Mouse (Mus musculus): ENCODE data around the gene Thumpd1. TPM values are rescaled to one million over a fixed set of nuclear protein-coding genes. Genes with fewer than 3 reads are reported as not detected.

Thumpd1 gene
- polyA plus RNA-seq (2012; rRNA removed; ENCODE audit: low replicate concordance), result 17.8 and 20.5 TPM in 2 replicates

GRCm38 (mm10) chr7:119720253-119720946 lies at the start of gene Thumpd1:
TSS of gene Thumpd1 (minus strand) at chr7:119720798.

DNA sequence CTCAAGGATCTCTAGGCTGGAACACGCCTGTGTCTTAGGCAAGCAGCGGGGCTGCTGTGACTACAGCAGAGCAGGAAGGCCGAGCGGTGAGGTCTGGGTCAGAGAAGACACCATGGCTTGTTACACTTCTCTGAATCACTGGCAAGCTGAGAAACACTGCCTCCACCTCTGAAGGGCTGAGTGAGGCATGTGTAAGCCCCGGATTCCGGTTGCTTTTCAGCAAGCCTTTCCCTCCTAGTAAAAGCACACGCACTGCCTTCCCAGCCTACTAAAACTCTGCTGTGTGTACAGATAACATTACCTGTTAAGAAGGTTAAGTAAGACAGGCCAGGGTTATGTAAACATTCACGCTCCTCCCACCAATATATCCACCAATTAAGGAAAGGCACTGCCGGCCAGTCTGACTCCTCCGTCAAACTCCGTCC lies 39.9 kb upstream of the Thumpd1 start, which contains the start of gene Acsm3:
Acsm3 (plus strand) TSS at position 397 of the 425 bp plus-strand sequence.

DNA sequence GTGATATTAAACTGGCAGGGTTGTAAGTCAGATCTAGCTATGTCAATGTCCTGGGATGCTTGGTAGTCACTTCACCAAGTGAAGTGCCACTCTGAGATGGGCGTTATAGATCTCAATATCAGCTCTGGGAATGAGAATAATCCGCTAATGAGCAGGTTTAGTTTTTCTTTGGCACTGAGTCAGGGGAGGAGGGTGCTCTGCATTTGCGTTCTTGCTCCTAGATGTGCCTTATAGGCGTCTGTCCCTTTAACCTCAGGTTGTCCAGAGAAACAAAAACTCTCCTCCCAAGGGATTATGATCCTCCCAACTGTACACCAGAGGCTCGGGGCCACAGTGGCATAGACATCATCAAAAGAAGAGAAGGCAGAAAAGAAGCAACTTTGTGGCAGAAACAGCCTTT lies 30.9 kb downstream of the Thumpd1 start, which contains the start of gene Acsm4:
Acsm4 (plus strand) TSS at position 301 of the 400 bp plus-strand sequence.

Other genes with a start within 250 kb of the Thumpd1 start
- 0.06 and 0.26 TPM in 2 replicates for gene Umod, start 241.5 kb downstream of the Thumpd1 start, polyA plus RNA-seq (2012; rRNA removed; ENCODE audit: low replicate concordance)
- gene Acsm5, start 201.3 kb downstream of the Thumpd1 start, polyA plus RNA-seq (2012; rRNA removed; ENCODE audit: low replicate concordance), result 4.4 and 5.1 TPM in 2 replicates
- gene Pdilt, start 197.3 kb downstream of the Thumpd1 start, polyA plus RNA-seq (2012; rRNA removed; ENCODE audit: low replicate concordance), result not detected in 2 replicates
- 0.36 TPM in 1 of 2 replicates, not detected in the other for gene Acsm2, start 166.5 kb downstream of the Thumpd1 start, polyA plus RNA-seq (2012; rRNA removed; ENCODE audit: low replicate concordance)
- gene Acsm1, start 113.8 kb downstream of the Thumpd1 start, polyA plus RNA-seq (2012; rRNA removed; ENCODE audit: low replicate concordance), result 0.48 TPM in 1 of 2 replicates, not detected in the other
- gene Acsm4, start 30.8 kb downstream of the Thumpd1 start, polyA plus RNA-seq (2012; rRNA removed; ENCODE audit: low replicate concordance), result not detected in 2 replicates
- gene Acsm3, start 40.1 kb upstream of the Thumpd1 start, polyA plus RNA-seq (2012; rRNA removed; ENCODE audit: low replicate concordance), result 14.3 and 42.0 TPM in 2 replicates
- gene Rexo5, start 73.2 kb upstream of the Thumpd1 start, polyA plus RNA-seq (2012; rRNA removed; ENCODE audit: low replicate concordance), result 1.3 and 2.4 TPM in 2 replicates
- 0.62 and 1.4 TPM in 2 replicates for gene Eri2, start 73.3 kb upstream of the Thumpd1 start, polyA plus RNA-seq (2012; rRNA removed; ENCODE audit: low replicate concordance)
- 1.6 and 4.8 TPM in 2 replicates for gene Lyrm1, start 175.1 kb upstream of the Thumpd1 start, polyA plus RNA-seq (2012; rRNA removed; ENCODE audit: low replicate concordance)
- 4.4 and 8.9 TPM in 2 replicates for gene Dcun1d3, start 175.5 kb upstream of the Thumpd1 start, polyA plus RNA-seq (2012; rRNA removed; ENCODE audit: low replicate concordance)